Mouse (Mus musculus) right cerebral cortex, postnatal 25 days (tissue): ENCODE results near the gene Sass6.
"Not testable (repeated sequence)": the region's sequence is repeated elsewhere in the genome, so short reads cannot be mapped to it uniquely, and the experiment has no call there.

ENCODE experiments used
- DNase-seq: peaks from one replicate; pipeline ENCODE4 v3.0.0; 2022

Sass6 gene

DNA sequence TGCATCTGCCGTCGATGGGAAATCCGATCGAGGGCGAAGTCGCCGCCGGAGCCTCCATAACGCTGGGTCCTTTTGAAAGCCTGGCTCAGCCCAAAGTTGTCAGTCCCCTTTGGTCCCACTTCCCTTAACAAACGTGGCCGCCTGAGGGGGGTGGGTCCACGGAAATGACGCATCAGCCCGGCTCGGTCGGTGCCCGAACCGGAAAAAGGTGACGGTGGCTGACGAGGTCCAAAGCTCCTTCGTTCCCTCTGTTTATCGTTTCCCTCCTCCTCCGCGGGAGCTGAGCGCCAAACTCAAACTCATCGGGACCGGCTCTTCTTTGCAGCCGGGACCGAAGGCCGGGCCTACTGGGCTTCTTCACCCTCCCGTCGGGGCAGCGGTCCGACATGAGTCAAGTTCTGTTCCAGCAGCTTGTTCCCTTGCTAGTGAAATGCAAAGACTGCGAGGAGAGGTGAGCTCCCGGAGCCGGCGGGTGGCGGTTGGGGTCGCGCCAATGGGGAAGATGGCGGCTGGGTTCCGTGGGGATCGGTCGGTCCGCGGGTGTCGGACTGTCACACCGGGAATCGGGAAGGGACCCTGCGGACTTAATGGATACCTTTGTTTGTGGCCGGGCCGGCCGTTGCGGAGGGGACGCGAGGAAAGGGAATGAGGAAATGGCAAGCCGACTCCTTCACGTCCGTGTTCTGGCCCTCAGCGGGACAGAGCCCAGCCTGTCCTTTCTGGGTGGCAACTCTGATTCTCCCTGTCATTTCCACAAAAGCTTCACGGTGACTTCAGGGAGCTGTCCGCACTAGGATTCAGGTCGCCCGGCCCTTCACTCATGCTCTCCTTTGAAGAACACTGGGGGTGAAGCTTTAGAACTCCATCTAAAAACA is at the start of gene Sass6:
Gene Sass6, plus strand, starts transcription at position 255 of the 875 bp plus-strand sequence.
- DNase-seq, result peak; percentile 97

DNA sequence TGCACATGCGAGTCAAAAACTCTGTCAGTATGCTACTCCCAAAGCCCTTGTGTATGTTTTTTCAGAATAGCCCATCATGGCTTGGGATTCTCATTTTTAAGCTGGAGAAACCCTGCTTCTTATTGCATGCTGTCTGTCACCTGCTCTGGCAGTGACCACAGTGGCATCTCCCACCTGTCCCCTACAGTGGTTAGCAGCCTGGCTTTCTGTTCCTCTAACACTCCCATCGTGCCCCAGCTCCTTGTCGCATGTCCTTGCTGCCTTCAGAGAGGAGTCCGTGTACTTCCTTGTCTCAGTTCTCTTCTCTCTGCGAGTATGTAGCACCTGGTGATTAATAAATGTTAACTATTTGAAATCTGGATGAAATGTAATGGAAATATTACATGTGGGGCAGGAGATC is 47.4 kb upstream of the Sass6 start:
- DNase-seq, result no peak

DNA sequence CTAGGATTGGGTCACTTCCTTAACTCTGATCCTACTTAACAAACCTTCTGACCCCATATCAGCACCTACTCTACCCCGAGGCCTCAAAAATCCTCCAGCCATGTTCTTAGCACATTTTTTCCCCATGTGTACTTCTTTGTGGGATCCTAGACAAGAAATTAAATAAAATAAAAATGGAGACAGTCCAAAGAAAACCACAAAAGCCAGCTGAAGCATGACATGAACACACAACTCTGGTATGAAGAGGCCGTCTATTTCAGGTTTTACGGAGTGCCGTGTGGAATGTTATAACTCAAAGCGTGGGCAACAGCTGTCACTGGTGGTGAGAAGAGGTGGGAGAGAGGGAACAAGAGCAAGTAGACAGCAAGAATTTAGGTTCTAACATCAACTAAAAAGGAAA is 43.4 kb upstream of the Sass6 start:
- no peak for DNase-seq

DNA sequence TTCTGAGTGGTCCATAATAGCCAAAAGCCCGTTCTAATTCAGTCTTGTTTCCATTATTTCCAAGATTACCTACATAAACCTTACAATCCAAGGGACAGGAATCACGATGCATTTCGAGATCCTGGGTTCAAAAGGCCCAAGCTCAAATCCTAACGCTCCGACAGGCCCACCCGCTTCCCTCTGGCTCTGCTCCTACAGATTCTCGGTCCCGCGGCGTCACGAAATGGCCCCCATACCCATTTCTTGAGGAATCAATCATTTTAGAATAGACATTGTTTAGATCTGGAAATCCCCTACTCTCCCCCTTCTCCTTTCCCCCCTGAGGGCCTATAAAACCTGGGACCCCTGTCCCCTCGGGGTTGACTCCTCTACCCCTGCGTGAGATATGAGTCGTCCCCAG is 33.5 kb upstream of the Sass6 start:
- not testable (repeated sequence) for DNase-seq

DNA sequence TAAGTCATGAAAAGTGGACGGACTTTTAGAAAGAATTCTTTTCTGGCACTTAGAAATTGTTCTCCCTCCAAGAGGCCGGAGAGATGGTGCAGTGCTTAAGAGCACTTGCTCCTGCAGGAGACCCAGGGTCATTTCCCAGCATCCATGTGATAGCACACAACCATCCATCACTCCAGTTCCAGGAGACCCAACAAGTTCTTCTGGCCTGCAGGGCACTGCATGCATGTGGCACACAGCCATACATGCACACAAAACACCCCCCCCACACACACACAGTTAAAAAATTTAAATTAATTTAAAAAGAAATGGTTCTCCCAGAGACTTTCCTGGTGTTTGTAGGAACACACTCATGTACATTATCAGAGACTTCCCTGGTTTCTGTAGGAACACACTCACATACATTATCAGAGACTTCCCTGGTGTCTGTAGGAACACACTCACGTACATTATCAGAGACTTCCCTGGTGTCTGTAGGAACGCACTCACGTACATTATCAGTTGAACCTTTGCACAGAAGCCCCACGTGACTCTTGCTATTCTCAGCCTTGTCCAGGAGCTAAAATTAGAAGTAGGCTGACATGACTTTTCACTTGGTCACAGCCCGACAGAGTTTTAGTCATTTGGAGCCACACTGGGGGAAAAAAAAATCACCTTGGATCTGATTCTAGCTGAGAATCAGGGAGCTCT is 32.2 kb upstream of the Sass6 start, which contains the start of gene Lrrc39:
Gene Lrrc39, plus strand, starts transcription at position 566 of the 687 bp plus-strand sequence.
- DNase-seq, result no peak

GRCm38 (mm10) chr3:116563095-116563492 is 31.7 kb upstream of the Sass6 start:
- no peak for DNase-seq

GRCm38 (mm10) chr3:116570628-116571027 is 24.2 kb upstream of the Sass6 start:
- DNase-seq, result no peak

DNA sequence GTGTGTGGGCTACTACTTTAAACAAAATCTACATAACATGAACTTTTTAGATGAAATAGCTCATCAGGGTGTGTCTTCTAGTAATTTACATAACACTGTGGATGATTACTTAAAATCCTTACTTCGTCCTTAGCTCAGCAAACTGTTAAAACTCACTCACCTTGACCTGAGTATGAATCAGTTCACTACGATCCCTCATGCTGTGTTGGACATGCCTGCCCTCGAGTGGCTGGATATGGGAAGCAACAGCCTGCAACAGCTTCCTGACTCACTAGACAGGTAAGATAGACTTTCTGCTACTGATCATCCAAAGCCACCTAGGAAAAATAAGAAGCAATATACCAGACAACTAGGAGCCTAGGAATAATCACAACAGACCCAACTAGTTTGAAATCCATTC is 17.5 kb upstream of the Sass6 start:
- DNase-seq, result no peak

- peak; percentile 41 for DNase-seq
Measured at GRCm38 (mm10) chr3:116582201-116582600, 12.6 kb upstream of the Sass6 start.

- no peak for DNase-seq
Measured at GRCm38 (mm10) chr3:116594076-116594727, 580 bp upstream of the Sass6 start.

- no peak for DNase-seq
Measured at GRCm38 (mm10) chr3:116595603-116595991, 815 bp downstream of the Sass6 start.

DNA sequence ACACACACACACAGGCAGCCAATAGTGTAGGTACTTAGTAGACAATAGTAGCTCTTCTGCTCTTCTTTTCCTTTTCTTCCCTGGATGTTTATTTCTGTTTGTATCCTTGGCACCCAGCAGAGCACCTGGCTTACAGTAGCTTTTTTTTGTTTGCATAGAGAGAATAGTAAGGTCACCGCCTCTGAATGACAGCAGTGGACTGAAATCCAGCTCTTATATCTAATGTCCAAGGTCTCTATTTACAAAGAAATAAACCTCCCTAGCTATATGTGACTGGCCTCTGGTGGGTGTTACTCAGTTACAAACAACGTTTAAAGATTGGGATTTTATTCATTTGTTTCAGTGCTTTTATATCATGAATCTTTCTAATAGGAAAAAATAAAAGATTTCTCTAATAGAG is 4.9 kb downstream of the Sass6 start:
- DNase-seq, result no peak

- no peak for DNase-seq
Measured at GRCm38 (mm10) chr3:116601005-116601404, 6.2 kb downstream of the Sass6 start.

DNA sequence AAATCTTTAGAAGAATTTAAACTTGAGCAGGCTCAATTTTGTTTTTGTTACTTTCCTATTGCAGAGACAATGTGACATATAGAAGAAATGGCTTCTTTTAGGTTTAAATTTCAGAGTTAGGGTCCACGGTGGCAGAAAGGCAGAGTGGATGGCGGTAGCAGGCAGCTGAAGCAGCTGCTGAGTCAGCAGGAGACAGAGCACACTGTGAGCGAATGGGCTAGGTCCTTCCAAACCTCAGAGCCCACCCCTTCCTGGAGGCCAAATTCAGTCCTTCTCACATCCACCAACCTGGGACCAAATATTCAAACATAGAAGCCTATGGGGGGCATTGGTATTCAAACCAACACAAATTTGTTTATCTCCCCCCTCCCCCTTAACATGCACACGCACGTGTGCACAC is 7.0 kb downstream of the Sass6 start:
- no peak for DNase-seq

GRCm38 (mm10) chr3:116604570-116604969 is 9.8 kb downstream of the Sass6 start:
- no peak for DNase-seq

- DNase-seq, result no peak
Measured at GRCm38 (mm10) chr3:116614295-116614892, 19.6 kb downstream of the Sass6 start, which contains the start of gene Trmt13. Gene Trmt13, minus strand, starts transcription at chr3:116614587.

GRCm38 (mm10) chr3:116615318-116616068 is 20.7 kb downstream of the Sass6 start:
- DNase-seq, result no peak

- no peak for DNase-seq
Measured at GRCm38 (mm10) chr3:116618855-116619254, 24.1 kb downstream of the Sass6 start.

DNA sequence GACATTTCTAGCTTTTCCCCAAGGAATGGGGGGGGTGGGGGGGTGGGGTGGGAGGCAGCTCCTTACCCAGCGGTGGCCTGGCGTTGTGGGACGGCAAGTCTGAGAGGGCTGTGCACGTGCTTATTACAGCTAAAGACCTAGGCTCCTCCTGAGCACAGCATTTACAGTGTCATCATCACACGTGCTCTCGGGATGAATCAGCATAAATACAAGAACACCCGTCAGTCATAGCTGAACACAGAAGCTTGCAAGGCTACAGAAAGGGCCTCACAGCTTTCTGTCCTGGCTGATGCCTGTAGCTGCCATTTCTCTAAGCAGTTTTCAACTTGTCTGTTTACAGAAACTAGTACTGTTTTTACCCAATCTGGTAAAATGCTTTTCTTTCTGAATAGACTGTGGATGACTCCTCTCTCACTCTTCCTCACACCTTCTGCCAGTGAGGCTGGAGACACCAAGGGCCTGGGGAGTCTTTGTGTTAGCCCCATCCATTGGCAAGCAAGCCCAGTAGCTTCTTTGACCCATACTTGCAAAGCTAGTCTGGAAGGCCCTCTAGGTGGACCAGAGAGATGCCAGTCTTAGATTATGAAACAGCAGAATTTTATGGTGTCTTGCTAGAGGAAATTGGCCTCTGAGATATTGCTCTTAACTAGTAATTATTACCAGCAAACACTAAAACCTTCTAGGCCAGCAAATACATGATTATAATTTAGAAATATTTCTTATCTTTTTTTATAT is 26.0 kb downstream of the Sass6 start:
- no peak for DNase-seq

DNA sequence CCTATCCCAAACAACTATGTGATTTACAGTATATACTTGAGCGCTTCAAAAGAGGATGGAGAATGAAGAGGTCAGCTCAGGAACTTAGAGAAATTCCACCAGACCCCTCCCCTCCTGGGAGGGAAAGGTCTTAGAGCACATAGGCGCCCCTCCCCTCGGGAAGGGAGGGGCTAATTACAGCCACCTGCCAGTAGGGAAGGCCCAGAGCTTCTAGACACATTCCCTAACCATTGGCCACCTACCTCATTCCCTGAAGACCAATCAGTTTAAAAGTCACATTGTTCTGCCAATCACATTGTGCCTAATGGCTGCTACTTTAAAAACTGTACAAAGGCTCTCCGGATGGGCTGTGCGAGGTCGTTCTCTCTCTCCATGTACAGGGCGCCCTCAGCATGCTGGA is 27.9 kb downstream of the Sass6 start:
- DNase-seq, result no peak

- DNase-seq, result no peak
Measured at GRCm38 (mm10) chr3:116631459-116631858, 36.7 kb downstream of the Sass6 start.

DNA sequence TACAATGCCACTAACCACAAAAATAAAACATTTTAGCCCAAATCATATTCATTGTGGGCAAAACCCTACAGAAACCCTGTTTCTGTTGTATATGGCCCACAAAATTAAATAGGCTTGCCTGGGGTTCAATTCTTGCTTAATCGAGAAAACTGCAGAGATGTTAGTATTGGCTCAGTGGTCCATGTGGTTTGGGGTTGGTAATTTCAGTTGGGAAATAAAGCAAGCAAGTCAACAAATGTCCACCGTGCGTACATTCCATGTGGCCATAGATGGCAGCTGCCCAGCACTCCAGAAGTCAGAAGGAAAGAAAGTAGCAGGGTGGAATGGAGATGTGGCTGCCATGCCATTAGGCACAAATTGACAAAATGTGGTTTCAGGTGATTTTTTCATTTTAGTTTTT is 38.2 kb downstream of the Sass6 start:
- DNase-seq, result no peak
